Mouse (Mus musculus): ENCODE measurements at regions not wholly inside any gene's neighbourhood (a gene's known extent, or its start where the extent isn't known, plus 50 kb on each side); places are given as distances from the start of the nearest gene placed in this dataset.

- intact Hi-C loops (cut with DNase I): no loop called here
- H3K4me1 ChIP-seq (ENCODE audit: control insufficient read depth, insufficient read depth, low read length): no peaks in the 10 kb centered on the region
- DNase-seq: no peak
- WGBS: 70% methylated on average over 6 of the region's 6 CpGs
- no peaks in the 10 kb centered on the region for H3K36me3 ChIP-seq (ENCODE audit: control insufficient read depth, insufficient read depth, low read length)
- no peak for TF ChIP-seq EP300 (IDR thresholded peaks at IDR 0.05; ENCODE audit: insufficient read depth, low read depth, low read length)
- no peak for TF ChIP-seq CTCF (IDR thresholded peaks at IDR 0.05)
- TF ChIP-seq POLR2A (IDR thresholded peaks at IDR 0.05; ENCODE audit: insufficient read depth, low read depth, low read length): no peak
- H3K79me2 ChIP-seq (replicated peaks; ENCODE audit: control insufficient read depth, insufficient read depth, low read length): no peaks in the 10 kb centered on the region
- no peak overlapping the region for H3K27ac ChIP-seq
- no peaks in the 10 kb centered on the region for H3K27me3 ChIP-seq (ENCODE audit: control insufficient read depth, insufficient read depth, low read length)
- no peak overlapping the region for H3K9ac ChIP-seq (ENCODE audit: low read depth, low read length)
- no peak overlapping the region for H3K4me3 ChIP-seq
Measured at GRCm38 (mm10) chr11:38618707-38619106, 1382.9 kb upstream of the Tenm2 start.

- TF ChIP-seq POLR2A (IDR thresholded peaks at IDR 0.05; ENCODE audit: insufficient read depth, low read depth, low read length): no peak
- no peak for TF ChIP-seq EP300 (IDR thresholded peaks at IDR 0.05; ENCODE audit: insufficient read depth, low read depth, low read length)
- no peak for TF ChIP-seq CTCF (IDR thresholded peaks at IDR 0.05)
- H3K27ac ChIP-seq: no peak overlapping the region
- no peaks in the 10 kb centered on the region for H3K4me1 ChIP-seq (ENCODE audit: control insufficient read depth, insufficient read depth, low read length)
- no peak for DNase-seq
- no peaks in the 10 kb centered on the region for H3K36me3 ChIP-seq (ENCODE audit: control insufficient read depth, insufficient read depth, low read length)
- H3K4me3 ChIP-seq: no peak overlapping the region
- intact Hi-C loops (cut with DNase I): no loop called here
- no peaks in the 10 kb centered on the region for H3K27me3 ChIP-seq (ENCODE audit: control insufficient read depth, insufficient read depth, low read length)
- no peak overlapping the region for H3K9ac ChIP-seq (ENCODE audit: low read depth, low read length)
- 29% methylated on average over 4 of the region's 4 CpGs for WGBS
- no peaks in the 10 kb centered on the region for H3K79me2 ChIP-seq (replicated peaks; ENCODE audit: control insufficient read depth, insufficient read depth, low read length)
Measured at GRCm38 (mm10) chr11:38600971-38601370, 1365.2 kb upstream of the Tenm2 start.

- H3K36me3 ChIP-seq (ENCODE audit: control insufficient read depth, insufficient read depth, low read length): no peaks in the 10 kb centered on the region
- H3K27ac ChIP-seq: no peak overlapping the region
- H3K79me2 ChIP-seq (replicated peaks; ENCODE audit: control insufficient read depth, insufficient read depth, low read length): no peaks in the 10 kb centered on the region
- DNase-seq: no peak
- H3K4me3 ChIP-seq: no peak overlapping the region
- no peaks in the 10 kb centered on the region for H3K27me3 ChIP-seq (ENCODE audit: control insufficient read depth, insufficient read depth, low read length)
- TF ChIP-seq EP300 (IDR thresholded peaks at IDR 0.05; ENCODE audit: insufficient read depth, low read depth, low read length): no peak
- no peak for TF ChIP-seq POLR2A (IDR thresholded peaks at IDR 0.05; ENCODE audit: insufficient read depth, low read depth, low read length)
- no peak for TF ChIP-seq CTCF (IDR thresholded peaks at IDR 0.05)
- H3K4me1 ChIP-seq (ENCODE audit: control insufficient read depth, insufficient read depth, low read length): no peaks in the 10 kb centered on the region
- H3K9ac ChIP-seq (ENCODE audit: low read depth, low read length): no peak overlapping the region
- intact Hi-C loops (cut with DNase I): no loop called here
- 97% methylated on average over 1 of the region's 1 CpGs for WGBS
Measured at GRCm38 (mm10) chr11:38568515-38568914, 1332.8 kb upstream of the Tenm2 start.

- no peaks in the 10 kb centered on the region for H3K79me2 ChIP-seq (replicated peaks; ENCODE audit: control insufficient read depth, insufficient read depth, low read length)
- WGBS: 12% methylated on average over 8 of the region's 8 CpGs
- TF ChIP-seq POLR2A (IDR thresholded peaks at IDR 0.05; ENCODE audit: insufficient read depth, low read depth, low read length) (no peak), EP300 (IDR thresholded peaks at IDR 0.05; ENCODE audit: insufficient read depth, low read depth, low read length) (no peak), CTCF (IDR thresholded peaks at IDR 0.05) (peak; percentile 38)
- no peak for DNase-seq
- intact Hi-C loops (cut with DNase I): no loop called here
- no peaks in the 10 kb centered on the region for H3K27me3 ChIP-seq (ENCODE audit: control insufficient read depth, insufficient read depth, low read length)
- H3K9ac ChIP-seq (ENCODE audit: low read depth, low read length): no peak overlapping the region
- no peak overlapping the region for H3K4me3 ChIP-seq
- no peaks in the 10 kb centered on the region for H3K4me1 ChIP-seq (ENCODE audit: control insufficient read depth, insufficient read depth, low read length)
- no peak overlapping the region for H3K27ac ChIP-seq
- no peaks in the 10 kb centered on the region for H3K36me3 ChIP-seq (ENCODE audit: control insufficient read depth, insufficient read depth, low read length)
Measured at GRCm38 (mm10) chr11:38543893-38544292, 1308.1 kb upstream of the Tenm2 start.

- no peak overlapping the region for H3K4me3 ChIP-seq
- intact Hi-C loops (cut with DNase I): no loop called here
- H3K4me1 ChIP-seq (ENCODE audit: control insufficient read depth, insufficient read depth, low read length): no peaks in the 10 kb centered on the region
- H3K36me3 ChIP-seq (ENCODE audit: control insufficient read depth, insufficient read depth, low read length): no peaks in the 10 kb centered on the region
- WGBS: 76% methylated on average over 2 of the region's 2 CpGs
- no peak for DNase-seq
- TF ChIP-seq CTCF (IDR thresholded peaks at IDR 0.05) (no peak), EP300 (IDR thresholded peaks at IDR 0.05; ENCODE audit: insufficient read depth, low read depth, low read length) (no peak), POLR2A (IDR thresholded peaks at IDR 0.05; ENCODE audit: insufficient read depth, low read depth, low read length) (no peak)
- no peaks in the 10 kb centered on the region for H3K79me2 ChIP-seq (replicated peaks; ENCODE audit: control insufficient read depth, insufficient read depth, low read length)
- no peaks in the 10 kb centered on the region for H3K27me3 ChIP-seq (ENCODE audit: control insufficient read depth, insufficient read depth, low read length)
- H3K27ac ChIP-seq: no peak overlapping the region
- no peak overlapping the region for H3K9ac ChIP-seq (ENCODE audit: low read depth, low read length)
Measured at GRCm38 (mm10) chr11:38540097-38540496, 1304.3 kb upstream of the Tenm2 start.

GRCm38 (mm10) chr11:38532282-38532681 is 1296.5 kb upstream of the Tenm2 start:
- Histone ChIP-seq H3K9ac (ENCODE audit: low read depth, low read length) (no peak overlapping the region), H3K27me3 (ENCODE audit: control insufficient read depth, insufficient read depth, low read length) (no peaks in the 10 kb centered on the region), H3K36me3 (ENCODE audit: control insufficient read depth, insufficient read depth, low read length) (no peaks in the 10 kb centered on the region), H3K27ac (no peak overlapping the region), H3K4me3 (no peak overlapping the region), H3K4me1 (ENCODE audit: control insufficient read depth, insufficient read depth, low read length) (no peaks in the 10 kb centered on the region), H3K79me2 (replicated peaks; ENCODE audit: control insufficient read depth, insufficient read depth, low read length) (no peaks in the 10 kb centered on the region)
- intact Hi-C loops (cut with DNase I): no loop called here
- no peak for DNase-seq
- 75% methylated on average over 2 of the region's 2 CpGs for WGBS
- TF ChIP-seq CTCF (IDR thresholded peaks at IDR 0.05) (no peak), EP300 (IDR thresholded peaks at IDR 0.05; ENCODE audit: insufficient read depth, low read depth, low read length) (no peak), POLR2A (IDR thresholded peaks at IDR 0.05; ENCODE audit: insufficient read depth, low read depth, low read length) (no peak)
